Mouse (Mus musculus) spleen, postnatal 4 days (tissue): Measurements from ENCODE around the gene Gm39566.
A peak's percentile ranks its signal among the peaks of the same experiment; 100 is the strongest.
"Not testable (repeated sequence)": the region's sequence is repeated elsewhere in the genome, so short reads cannot be mapped to it uniquely, and the experiment has no call there.

ENCODE experiments used
- DNase-seq, 2 experiments: peaks; one replicate each; pipeline ENCODE4 v3.0.0; 2022; ENCODE audit warnings: low spot score in 2 of 2

Gm39566 gene

DNA sequence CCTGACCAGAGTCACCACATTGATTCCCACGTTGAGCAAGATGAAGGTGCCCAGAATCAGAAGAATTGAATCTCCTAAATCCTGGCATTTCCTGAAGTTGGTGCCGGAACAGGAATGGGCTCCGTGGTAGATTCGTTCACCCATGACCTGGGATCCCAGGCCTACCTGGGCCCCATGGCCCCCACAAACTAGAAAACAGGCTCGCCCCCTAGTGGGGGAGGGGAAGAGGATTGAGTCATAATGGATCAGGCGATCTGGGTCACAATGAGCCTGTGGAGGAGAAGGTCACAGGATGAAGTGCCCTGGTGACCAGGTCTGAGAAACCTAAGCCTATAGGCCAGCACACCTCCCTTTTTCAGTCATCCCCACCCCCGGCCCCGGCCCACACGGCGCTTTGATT lies at the start of gene Gm39566:
Gene Gm39566 (minus strand): TSS at position 144 of the 400 bp plus-strand sequence.
- DNase-seq = peak in 1 of 2 experiments; percentile 61

DNA sequence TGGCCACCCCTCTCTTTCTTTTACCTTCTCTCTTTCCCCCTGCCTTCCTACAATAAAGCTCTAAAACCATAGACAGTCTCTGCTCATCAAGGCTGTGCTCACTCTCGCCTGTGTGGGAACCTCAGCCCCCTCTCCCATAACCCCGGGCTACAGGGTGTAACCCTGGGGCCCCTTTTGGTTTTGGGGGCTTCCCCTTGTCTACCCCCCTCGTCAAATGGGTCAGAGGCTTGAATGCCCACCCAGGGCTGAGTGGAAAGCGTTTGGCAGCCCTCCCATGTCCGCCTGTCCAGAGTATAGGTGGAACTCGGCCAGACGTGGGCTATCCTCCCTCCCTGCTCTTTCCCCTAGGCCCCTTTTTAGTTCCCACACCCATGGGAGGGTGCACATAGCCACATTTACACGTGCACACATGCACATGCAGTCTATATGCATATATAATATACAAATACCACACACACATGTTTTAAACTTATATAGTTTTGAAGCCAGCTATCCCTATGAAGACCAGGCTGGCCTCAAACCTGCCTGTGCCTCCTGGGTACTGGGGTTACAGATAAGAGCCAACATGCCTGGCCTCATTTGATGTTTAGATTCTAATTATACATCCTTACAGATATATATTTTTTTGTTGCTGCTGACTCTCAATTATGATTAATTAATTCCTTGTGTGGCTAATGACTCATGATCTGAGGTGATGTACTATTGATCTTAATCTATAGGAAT lies 49.2 kb upstream of the Gm39566 start:
- DNase-seq = no peak

DNA sequence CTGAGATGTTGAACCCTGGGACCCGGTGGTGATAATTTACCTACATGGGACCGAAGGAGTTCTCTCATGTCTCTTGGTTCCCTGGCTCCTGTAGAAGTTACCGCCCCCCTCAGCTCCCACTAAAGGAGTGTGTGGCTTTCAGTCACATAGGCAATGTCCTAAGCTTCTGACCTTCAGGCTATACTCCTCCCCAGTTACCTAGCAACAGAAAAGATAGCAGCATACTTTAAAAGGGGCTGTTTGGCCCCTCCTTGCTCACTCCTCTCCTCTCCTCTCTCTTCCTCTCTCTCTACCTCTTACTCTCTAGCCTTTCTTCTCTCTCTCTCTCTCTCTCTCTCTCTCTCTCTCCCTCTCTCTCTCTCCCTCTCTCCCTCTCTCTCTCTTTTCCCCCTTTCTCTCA lies 48.6 kb upstream of the Gm39566 start:
- DNase-seq = not testable (repeated sequence)

DNA sequence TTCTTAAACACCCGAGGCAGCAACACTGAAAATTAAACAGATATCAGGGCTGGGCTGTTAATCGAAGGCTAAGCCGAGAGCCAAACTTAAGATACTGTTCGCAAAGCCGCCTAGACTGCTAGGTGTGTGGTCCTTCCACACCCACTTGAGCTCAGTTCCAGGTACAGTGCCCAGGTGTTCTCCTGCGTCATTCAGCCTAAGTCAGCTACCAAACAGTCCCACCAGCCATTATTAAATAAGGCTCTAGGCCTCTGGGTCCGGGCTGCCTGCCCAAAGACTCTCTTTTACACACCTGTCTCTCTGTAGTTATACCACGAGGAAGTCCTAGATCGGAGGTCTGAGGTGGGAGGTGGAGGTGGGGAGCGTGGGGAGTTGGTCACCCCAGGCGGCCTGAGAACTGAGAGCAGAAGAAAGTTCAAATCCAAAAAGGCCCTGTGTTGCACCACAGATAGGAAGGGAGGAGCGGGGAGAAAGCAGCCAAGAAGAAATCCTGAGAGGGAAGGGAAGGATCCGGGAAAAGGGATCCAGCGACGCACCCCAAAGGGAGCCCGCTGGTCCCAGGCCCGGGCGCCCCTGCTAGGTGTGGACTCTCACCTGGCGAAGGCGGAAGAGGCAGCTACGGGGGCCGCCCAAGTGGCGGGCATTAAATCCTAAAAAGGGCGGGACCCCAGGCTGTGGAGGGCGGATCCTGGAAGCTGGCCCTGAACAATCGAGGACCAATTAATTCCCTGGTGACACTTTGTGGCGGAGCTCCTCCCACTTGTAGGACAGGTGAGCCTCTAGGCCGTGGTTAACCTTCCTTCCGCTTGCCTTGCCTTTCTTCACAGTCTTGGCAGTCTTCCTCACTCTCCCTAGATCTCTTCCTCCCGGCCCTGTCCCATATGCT lies 43.3 kb upstream of the Gm39566 start, which contains the start of gene Tnk1:
Gene Tnk1 (minus strand): TSS at position 618 of the 886 bp plus-strand sequence.
- no peak for DNase-seq

DNA sequence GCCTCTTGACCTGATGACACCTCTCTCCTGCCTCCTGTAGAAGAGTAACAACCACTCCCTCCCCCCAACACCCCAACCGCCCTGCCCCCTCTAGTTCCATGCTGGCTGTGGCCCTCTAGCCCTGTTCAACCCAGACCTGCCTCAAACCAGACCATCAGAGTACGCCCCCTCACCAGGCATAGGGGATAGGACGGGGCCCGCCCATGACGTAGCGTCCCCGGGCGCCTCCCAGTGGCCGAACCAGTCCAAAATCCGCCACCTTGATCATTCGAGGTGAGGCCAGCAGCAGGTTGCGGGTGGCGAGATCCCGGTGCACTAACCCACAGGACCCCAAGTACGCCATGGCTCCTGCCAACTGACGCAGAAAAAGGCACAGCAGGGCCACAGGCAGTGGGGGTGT lies 40.2 kb upstream of the Gm39566 start:
- DNase-seq = peak; percentile 79 to 90

DNA sequence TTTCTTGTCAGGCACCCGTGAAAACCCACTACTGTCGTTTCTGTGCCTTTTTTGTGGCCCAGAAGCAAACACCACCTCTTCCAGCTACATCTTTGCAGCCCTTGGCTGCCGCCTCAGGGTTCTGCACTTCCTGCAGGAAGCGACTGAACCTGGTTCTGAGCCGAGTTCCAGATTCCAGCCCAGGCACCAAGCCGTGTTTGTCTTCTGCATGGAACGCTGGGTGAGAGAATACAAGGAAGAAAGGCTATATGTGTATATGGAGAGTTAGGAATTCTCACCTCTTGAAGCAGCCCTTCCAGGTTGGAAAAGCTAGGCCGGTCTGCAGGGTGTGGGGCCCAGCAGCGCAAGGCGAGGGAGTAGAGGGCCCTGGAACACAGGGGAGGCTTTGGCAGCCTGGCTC lies 39.6 kb upstream of the Gm39566 start:
- DNase-seq = peak in 1 of 2 experiments; percentile 72

DNA sequence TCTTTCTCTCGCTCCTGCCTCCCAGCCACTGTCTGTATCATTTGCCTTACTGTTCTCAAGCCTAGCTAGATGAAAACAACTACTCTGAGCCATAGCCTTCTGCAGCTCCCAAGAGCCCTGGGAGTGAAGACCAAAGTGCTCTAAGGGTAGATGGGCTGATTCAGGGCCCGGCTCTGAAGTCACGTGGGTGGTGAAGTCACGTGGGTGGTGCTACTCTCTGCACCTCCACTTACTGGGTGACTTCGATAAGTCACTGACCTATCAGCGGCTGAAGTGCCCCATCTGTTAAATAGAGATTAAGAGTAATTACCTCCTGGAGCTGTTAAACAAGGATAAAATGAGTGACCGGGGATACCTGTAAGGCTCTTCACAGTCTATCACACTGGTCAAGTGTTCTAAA lies 38.9 kb upstream of the Gm39566 start:
- DNase-seq = peak; percentile 86 to 87

DNA sequence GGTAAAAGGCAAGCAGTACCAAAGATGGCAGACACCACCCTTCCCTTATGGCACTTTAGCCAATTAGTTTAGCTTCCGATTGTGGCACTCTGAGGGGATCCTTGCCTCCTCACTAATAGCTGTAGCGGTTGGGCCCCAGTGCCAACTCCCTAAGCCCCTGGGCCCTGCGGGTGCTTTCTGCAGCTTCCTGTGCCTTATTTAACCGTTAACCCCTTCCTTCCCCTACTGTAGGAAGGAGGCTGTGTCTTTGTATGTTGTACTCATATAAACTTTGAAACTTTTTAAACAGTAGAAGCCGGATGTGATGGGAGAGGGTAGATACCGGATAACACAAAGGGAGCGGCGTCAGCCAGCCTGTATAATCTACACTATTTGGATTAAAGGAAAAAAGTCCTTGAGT lies 35.7 kb upstream of the Gm39566 start:
- DNase-seq = peak; percentile 31 to 60

DNA sequence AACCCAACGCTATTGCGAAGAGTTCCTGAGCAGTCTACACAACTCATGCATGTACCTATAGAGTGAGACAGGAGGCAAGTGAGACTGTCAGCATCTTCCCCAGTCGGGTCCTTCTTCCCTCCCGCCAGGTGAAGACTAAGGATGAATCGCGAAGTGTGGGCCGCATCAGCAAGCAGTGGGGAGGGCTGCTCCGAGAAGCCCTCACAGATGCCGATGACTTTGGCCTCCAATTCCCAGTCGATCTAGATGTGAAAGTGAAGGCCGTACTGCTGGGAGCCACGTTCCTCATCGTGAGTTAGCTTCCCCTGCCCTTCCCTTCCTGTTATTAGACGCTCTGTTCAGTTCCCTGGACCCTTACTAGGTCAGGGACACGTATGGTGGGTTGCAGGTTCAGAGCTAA lies 34.8 kb upstream of the Gm39566 start:
- peak in 1 of 2 experiments; percentile 63 for DNase-seq

DNA sequence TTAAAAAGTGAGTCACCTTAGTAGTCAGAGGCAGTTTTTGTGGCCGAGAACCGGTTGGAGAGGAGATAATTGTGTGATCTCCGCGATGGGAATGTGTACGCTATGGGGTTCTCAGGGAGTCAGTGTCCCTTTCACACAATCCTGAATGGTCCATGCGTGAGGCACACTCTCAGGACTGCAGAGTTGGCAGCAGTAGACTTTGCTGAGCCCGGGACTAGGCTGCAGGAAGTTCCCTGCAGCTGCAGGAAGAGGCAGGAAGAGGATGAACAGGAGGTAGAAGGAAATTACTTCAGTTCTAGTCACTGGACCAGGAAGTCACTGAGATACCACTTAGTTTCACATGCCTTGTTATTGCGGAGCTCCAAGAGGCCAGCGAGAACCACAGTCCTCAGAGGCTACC lies 34.0 kb upstream of the Gm39566 start:
- DNase-seq = peak in 1 of 2 experiments; percentile 63

DNA sequence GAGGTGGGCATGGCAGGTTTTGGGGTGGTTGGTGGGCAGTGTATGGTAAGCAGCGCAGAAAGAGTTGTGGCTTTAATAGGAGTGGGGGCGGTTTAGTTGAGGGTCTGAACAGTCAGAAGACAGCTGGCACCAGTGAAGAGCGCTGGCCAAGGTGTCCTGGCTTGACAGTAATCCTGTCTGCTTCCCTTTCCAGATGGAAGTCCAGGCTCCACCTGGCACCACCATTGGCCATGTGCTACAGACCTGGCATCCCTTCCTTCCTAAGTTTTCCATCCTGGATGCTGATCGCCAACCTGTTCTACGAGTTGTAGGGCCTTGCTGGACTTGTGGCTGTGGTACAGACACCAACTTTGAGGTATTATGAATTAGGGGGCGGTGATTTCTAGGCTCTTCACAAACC lies 32.9 kb upstream of the Gm39566 start:
- peak in 1 of 2 experiments; percentile 66 for DNase-seq

DNA sequence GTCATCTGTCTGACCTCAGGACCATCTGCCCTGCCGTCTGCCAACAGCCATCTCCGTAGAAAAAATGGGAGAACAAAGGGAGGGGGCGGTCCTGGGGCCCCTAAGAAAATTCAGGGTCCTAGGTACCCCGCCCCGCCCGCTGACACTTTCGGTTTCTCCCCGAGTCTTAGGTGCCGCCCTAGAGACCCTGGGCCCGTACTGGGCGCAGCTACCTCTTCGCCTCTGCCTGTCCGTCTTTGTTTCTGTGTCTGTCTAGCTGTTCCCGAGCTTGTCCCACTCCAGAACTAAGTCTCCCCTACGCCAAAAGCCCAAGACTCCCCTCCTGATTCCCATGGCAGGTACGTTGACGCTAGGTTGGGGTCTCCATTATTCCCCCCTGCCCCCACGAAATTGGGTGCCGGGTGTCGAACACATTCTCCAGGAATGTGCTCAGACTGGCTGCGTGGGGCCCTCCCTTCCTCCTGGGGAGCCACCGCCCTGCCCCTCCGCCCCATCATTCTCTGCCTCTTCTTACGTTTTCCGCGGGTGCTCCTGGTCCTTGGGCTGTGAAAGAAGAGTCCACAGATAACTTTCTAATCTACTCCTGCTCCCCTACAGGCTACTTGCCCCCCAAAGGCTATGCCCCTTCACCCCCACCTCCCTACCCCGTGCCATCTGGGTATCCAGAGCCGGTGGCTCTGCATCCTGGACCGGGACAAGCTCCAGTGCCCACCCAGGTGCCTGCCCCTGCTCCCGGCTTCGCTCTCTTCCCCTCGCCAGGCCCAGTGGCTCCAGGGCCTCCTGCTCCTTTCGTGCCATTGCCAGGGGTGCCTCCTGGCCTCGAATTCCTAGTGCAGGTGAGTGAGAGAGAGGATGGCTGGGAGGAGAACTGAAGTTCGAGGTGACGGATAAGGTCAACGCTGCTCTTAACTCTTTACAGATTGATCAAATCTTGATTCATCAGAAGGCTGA lies 31.9 kb upstream of the Gm39566 start:
- peak; percentile 52 to 77 for DNase-seq

DNA sequence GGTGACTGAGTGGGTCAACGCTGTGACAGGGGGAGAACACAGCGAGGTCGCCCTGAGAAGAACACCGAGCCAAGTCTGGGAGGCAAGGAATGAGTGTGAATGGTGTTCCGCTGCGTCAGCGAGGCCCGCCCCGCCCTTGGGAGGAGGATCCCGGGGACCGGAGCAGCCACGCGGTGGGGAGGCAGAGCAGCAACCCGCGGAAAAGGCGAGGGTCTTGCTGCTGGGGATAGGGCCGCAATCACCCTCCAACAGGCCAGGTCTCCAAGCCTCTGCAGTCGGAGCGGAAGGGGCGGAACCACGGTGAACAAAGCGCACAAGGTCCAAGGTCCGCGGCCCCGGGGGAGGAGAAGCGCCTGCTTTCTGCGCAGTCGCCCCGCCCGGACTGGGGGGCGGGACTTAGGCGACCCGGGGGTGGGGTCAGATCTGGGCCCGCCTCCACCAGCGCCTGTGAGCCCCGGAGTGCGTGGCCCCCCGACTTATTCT lies 31.1 kb upstream of the Gm39566 start, which contains the start of gene Plscr3:
Gene Plscr3 (plus strand): TSS at position 179 of the 483 bp plus-strand sequence.
- peak; percentile 94 to 97 for DNase-seq

DNA sequence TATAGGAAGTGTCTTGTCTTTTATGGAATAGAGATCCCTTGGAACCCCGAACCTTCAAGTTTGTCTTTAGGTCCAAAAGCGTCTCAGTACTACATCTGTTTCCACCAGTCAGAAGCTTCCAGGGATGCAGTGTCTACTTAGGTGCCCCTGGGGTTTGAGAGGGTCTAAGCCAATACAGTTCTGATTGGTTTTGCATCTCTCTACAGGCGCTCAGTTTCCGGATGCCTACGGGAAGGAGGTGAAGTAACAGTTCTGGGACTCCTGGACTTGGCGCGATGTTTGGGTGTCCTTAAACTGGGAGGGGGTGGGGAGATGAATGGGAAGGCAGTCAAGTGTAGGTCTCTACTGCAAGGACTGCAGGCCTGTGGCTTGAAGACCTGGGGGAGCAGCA lies 23.6 kb upstream of the Gm39566 start:
- DNase-seq = peak in 1 of 2 experiments; percentile 20

DNA sequence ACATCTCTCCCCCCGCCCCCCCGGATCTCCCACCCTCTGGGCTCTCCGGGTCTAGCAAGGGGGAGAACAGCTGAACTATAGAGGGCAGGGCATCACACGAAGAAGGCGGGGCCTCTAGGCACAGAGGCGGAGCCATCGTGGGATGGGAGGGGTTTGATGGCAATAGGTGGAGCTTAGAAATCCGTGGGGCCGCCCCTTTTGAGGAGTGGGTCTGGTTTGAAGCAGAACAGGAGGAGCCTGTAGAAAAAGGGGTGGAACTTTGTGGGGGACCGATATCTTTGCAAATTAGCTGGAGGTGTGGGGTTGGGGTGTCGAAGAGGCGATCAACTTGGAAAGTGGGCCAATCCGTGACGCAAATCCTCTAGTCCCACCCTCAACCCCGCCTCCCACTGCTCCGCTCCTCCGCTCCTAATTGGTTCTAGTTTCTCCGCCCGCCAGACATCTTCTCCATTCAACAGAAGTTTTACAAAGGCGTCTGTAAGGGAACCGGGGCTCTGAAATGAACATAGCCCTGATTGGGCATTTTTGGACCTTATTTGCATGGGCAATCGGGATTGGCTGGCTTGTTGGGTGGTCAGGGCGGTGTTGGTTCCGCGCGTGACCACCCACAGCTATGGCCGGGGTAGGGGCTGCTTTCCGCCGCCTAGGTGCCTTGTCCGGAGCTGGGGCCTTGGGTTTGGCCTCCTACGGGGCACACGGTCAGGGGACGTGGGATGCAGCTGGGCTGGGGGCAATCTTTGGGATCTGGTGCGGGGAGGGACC lies 23.0 kb upstream of the Gm39566 start, which contains the start of gene Tmem256:
Gene Tmem256 (plus strand): TSS at position 563 of the 762 bp plus-strand sequence.
- DNase-seq = peak; percentile 93 to 94

DNA sequence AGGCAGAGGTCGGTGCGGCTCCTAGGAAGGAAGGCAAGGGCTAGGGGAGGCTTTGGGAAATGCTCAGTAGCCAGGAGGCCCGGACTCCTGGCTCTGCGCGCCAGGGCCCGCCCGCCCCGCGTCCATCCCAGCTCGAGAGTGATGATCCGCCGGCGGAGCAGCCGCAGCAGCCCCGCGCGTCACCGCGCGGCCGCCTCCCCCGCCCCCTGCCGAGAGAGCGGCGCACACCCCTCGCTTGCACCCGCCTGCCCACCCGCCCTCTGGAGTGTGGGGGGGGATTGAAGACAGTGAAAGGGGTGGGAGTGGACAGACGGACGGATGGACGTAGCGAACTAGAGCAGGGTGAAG lies 22.5 kb upstream of the Gm39566 start, which contains the start of gene Nlgn2:
Gene Nlgn2 (minus strand): TSS at position 181 of the 348 bp plus-strand sequence.
- DNase-seq = no peak

DNA sequence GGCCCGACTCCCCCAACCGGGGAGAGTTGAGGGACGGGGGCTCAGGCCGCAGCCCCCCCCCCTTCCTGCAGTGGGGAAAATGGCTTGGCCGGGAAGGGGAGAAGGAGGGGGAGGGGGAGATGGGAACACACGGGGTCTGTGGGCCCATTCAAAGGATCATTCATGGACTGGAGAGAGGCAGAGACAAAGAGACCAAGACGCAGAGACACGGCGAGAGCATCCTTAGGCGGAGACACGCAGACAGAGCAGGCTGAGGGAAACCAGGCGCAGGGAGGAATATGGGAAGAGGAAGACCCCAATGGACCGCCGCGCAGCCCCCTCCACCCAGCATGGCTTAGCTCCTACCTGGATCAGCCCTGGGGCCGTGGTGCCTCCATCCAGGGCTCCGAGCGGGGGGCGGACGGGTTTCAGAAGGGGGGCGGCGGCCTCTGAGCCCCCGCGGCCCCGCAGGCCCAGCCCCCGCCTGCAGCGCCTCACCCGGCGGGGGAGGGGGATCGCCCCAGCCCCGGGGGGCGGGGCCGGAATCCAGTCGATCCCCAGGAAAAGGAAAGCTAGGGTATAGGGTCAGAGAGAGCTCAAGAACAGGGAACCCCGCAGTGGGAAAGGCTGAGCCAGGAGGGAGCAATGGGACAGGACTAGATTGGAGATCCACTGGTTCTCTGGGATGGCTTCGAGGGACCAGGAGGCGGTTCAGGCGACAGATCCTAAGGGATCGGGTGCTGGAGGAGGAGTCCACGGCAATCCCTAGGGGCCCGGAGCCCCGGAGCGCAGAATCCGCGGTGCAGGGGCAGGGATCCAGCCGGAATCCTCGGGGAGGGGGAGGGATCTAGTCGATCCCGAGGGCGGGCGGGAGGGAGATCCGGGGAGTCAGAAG lies 21.8 kb upstream of the Gm39566 start:
- peak in 1 of 2 experiments; percentile 72 for DNase-seq

DNA sequence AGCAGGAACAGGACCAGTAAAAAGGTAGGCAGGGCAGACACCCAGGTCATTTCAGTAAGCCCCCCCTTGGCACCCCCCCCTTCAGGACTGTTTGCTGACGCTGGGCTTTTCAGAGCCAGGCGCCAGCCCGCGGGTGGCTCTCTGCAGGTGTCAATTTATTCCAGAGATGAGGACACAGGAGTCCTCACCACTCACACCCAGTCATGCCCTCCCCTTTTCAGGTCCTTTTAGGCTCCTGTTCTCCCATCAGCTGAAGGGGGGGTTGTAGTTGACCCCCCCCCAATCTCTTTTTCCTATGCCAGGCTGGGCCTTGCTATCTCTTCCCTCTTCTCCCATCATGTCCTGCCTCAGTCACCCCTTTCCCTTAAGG lies 20.9 kb upstream of the Gm39566 start:
- DNase-seq = no peak

DNA sequence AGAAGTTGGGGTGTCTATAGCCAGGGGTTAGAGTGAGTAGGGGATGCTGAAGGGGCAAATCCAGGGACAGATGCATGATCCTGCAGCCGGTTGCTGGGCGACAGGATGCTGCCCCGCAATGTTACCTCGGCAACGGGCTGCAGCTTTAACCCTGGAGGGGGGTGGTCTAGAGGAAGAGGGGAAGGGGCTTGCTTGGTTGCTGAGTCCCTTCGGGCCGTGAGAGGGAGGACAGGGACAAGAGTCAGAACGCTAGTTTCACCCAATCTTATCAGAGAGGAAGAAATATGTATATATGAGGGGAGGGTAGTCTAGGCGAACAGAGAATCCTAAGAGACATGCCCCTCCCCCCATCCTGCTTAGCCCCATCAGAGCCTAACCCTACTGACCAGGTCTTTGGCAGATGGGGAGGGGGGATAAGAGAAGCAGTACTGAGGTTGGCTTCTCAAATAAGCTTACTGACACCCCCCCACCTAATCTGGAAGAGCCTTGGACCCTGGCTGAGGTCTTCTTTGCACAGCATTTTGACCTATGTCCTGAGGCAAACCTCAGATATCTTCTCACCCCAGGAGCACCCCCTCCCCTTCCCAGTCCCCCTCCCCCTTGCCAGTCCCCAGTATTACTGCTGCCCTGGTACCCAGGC lies 20.3 kb upstream of the Gm39566 start:
- DNase-seq = no peak
